Mouse (Mus musculus): Measurements from ENCODE around the gene Rasd1. TPM values are rescaled to one million over a fixed set of nuclear protein-coding genes. Genes with fewer than 3 reads are reported as not detected.

Rasd1 gene
- polyA plus RNA-seq, 1 experiment from 2014 or later, result 3.2 TPM

DNA sequence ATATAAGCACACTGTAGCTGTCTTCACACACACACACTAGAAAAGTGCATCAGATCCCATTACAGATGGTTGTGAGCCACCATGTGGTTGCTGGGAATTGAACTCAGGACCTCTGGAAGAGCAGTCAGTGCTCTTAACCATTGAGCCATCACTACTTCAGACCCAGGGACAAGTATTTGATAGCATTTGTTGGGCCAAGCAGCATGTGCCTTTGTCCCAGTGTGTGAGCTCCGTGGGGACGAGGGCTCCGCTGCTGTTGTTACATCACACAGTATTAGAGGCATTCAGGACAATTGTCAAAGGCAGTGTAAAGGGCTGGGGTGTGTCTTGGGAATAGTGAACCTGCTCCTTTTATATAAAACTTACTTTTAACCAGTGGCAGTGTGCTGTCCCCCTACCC is 27.7 kb downstream of the Rasd1 start:
- no peak overlapping the region for H3K4me2 ChIP-seq (replicated peaks)
- no peak for ATAC-seq (ENCODE audit: insufficient number of reproducible peaks, insufficient read depth, low FRiP score, low TSS enrichment)
- 81% methylated on average over 3 of the region's 3 CpGs for WGBS

DNA sequence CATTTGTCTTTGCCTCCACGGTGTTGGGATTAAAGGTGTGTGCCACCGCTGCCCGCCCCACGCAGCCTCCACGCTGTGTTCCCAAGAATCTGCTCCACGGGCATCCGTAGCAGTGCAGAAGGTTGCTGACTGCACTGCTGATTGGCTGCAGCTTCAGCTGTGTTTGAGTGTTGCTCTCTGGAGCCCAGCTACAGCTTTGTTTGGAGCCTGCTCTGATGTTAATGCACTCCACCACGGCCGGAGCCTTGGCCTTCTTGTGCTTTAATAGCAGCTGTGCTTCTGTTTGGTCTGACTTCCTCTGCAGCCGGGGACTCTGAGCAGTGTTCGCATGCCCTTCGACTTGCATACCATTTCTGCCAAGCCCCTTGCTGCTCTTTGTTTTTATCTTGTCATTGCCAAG is 30.8 kb downstream of the Rasd1 start:
- H3K27me3 ChIP-seq, result 0 out of 2 replicates have a peak, but pooled peaks cover 3% of the 10 kb centered on the region
- no peak overlapping the region for H3K9ac ChIP-seq
- H3K36me3 ChIP-seq, result no peaks in the 10 kb centered on the region
- no peaks in the 10 kb centered on the region for H3K9me3 ChIP-seq
- H3K4me1 ChIP-seq, result no peaks in the 10 kb centered on the region; the same call in 1 of the 2 replicates
- WGBS, result 51% methylated on average over 12 of the region's 12 CpGs
- no peak overlapping the region for H3K4me2 ChIP-seq (replicated peaks)
- no peak for ATAC-seq (ENCODE audit: insufficient number of reproducible peaks, insufficient read depth, low FRiP score, low TSS enrichment)
- no peak overlapping the region for H3K4me3 ChIP-seq
- 0 out of 2 replicates have a peak overlapping the region, but pooled peaks have one; percentile 23 for H3K27ac ChIP-seq

More for the DNA sequence above, 27.7 kb downstream of the Rasd1 start:
- Histone ChIP-seq H3K4me3 (no peak overlapping the region), H3K36me3 (no peaks in the 10 kb centered on the region), H3K27ac (no peak overlapping the region), H3K4me1 (no peaks in the 10 kb centered on the region; the same call in 1 of the 2 replicates), H3K9me3 (0 out of 2 replicates have a peak, but pooled peaks cover 3% of the 10 kb centered on the region), H3K9ac (no peak overlapping the region), H3K27me3 (0 out of 2 replicates have a peak, but pooled peaks cover 6% of the 10 kb centered on the region)

DNA sequence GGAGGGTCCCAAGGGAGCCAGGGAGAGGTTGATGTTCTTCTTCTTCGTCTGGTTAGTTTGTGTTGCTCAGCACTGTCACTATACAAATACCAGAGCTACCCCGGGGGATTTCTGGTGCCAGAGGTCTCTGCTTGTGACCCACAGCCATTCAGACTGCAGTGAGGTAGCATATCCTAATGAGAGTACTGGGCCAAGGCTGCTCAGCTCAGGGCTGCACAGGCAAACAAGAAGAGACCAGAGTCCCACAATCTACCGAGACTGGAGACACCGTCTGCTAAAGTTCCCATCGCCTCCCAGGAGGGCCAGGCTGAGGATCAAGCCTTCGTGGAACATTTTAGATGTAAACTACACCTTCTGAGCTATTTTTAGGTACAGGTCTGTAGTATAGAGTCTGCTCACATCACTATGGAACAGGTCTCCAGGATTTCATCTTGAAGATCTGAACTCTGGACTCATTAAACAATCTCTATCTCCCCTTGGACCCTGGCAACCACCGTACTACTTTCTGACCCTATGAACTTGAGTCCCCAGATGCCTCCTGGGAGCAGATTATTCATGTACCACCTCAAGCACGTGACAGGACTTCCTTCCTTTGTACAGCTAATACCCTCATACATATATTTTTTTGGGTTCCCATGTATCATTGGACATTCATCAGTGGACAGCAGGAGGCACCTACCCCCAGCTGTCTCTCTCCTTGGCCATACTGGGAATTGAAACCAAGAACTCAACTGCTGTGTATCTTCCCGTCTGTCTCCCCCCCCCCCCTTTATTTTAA is 32.0 kb downstream of the Rasd1 start:
- no peak overlapping the region for H3K4me2 ChIP-seq (replicated peaks)
- no peaks in the 10 kb centered on the region for H3K36me3 ChIP-seq
- H3K27ac ChIP-seq, result no peak overlapping the region
- no peaks in the 10 kb centered on the region for H3K27me3 ChIP-seq
- H3K9ac ChIP-seq, result no peak overlapping the region
- WGBS, result 64% methylated on average over 9 of the region's 9 CpGs
- no peaks in the 10 kb centered on the region for H3K9me3 ChIP-seq
- no peak for ATAC-seq (ENCODE audit: insufficient number of reproducible peaks, insufficient read depth, low FRiP score, low TSS enrichment)
- H3K4me3 ChIP-seq, result no peak overlapping the region
- no peaks in the 10 kb centered on the region; the same call in 1 of the 2 replicates for H3K4me1 ChIP-seq

DNA sequence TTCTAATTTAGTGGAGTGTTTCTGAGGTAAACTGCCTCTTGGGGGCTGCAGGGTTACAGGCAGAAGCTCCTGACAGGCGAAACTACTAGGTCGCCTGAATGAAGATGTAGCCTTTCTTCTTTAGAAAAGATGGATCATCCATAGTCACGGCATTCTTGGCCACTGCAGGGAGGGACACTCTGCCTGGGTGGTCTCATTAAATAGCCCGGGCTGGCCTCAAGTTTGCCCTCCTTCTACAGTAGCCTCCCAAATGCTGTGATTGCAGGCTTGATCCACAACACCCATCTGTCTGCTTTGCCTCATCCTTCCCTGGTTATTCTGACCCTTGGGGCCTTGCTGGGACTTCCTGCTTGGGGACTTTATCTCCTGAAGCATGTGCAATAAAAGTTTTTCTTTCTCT is 34.7 kb downstream of the Rasd1 start:
- WGBS, result 62% methylated on average over 4 of the region's 4 CpGs
- no peak for ATAC-seq (ENCODE audit: insufficient number of reproducible peaks, insufficient read depth, low FRiP score, low TSS enrichment)
- H3K27me3 ChIP-seq, result no peaks in the 10 kb centered on the region

DNA sequence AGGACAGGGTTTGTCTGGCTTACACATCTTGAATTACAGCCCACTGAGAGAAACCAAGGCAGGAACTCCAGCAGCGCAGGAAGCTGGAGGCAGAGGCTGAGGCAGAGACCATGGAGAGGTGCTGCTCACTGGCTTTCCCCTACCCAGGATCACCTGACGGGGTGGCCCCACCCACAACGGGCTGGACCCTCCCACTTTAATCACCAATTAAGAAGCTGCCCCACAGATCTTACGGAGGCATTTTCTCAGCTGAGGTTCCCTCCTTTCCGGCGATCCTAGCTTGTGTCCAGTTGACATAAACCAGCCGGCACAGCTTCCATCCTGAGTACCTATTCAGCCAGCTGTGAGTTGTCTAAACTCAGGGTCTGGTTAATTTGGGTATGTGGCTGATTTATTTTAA is 43.5 kb downstream of the Rasd1 start:
- no peaks in the 10 kb centered on the region for H3K4me1 ChIP-seq
- H3K4me3 ChIP-seq, result no peak overlapping the region
- no peaks in the 10 kb centered on the region for H3K9me3 ChIP-seq
- no peak overlapping the region for H3K9ac ChIP-seq
- H3K36me3 ChIP-seq, result no peaks in the 10 kb centered on the region
- H3K27ac ChIP-seq, result no peak overlapping the region
- 16% methylated on average over 7 of the region's 7 CpGs for WGBS
- no peak for ATAC-seq (ENCODE audit: insufficient number of reproducible peaks, insufficient read depth, low FRiP score, low TSS enrichment)
- no peaks in the 10 kb centered on the region; the same call in 1 of the 2 replicates for H3K27me3 ChIP-seq
- H3K4me2 ChIP-seq (replicated peaks), result no peak overlapping the region; the same call in 1 of the 2 replicates

More for the DNA sequence above, 34.7 kb downstream of the Rasd1 start:
- H3K4me1 ChIP-seq, result no peaks in the 10 kb centered on the region; the same call in 1 of the 2 replicates
- no peaks in the 10 kb centered on the region for H3K9me3 ChIP-seq
- H3K9ac ChIP-seq, result no peak overlapping the region
- no peak overlapping the region for H3K4me2 ChIP-seq (replicated peaks)
- no peaks in the 10 kb centered on the region for H3K36me3 ChIP-seq
- no peak overlapping the region for H3K27ac ChIP-seq
- H3K4me3 ChIP-seq, result no peak overlapping the region

DNA sequence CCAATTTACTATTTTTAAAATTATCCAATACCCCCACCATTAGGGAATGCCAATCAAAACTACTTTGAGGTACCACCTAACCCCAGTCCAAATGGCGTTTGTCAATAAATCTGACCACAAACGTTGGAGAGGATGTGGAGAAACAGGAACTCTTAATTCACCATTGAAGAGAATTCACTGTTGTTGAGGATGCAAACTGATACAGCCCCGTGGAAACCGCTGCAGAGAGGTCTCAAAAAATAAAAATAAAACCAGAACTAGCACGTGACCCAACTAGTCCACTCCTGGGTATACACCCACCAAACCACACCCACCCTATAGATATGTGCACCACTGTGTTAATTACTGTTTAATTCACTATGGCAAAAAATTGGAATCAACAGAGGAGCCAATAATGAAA is 44.4 kb downstream of the Rasd1 start:
- no peak for ATAC-seq (ENCODE audit: insufficient number of reproducible peaks, insufficient read depth, low FRiP score, low TSS enrichment)
- no peak overlapping the region for H3K9ac ChIP-seq
- no peaks in the 10 kb centered on the region; the same call in 1 of the 2 replicates for H3K27me3 ChIP-seq
- 68% methylated on average over 5 of the region's 5 CpGs for WGBS
- no peak overlapping the region for H3K4me2 ChIP-seq (replicated peaks)
- no peaks in the 10 kb centered on the region for H3K4me1 ChIP-seq
- H3K36me3 ChIP-seq, result no peaks in the 10 kb centered on the region
- H3K9me3 ChIP-seq, result no peaks in the 10 kb centered on the region
- H3K27ac ChIP-seq, result no peak overlapping the region
- H3K4me3 ChIP-seq, result no peak overlapping the region

DNA sequence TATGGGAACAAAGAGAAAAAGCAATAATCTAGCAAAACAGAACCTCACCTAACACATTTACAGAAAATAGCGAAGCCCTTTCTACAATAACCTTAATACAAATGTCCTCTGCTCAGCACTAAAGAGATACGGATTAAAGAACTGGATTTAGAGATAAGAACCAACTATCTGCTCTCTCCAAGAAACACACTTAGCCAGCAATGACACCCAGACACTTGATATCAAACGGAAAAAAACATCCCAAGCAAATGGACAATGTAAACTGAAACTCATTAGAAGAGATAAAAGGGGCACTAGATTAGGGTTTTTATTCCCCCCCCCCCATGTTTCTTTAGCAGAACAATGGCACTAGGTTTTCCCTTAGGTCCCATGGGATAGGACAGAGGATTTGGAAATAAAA is 45.3 kb downstream of the Rasd1 start:
- H3K36me3 ChIP-seq, result no peaks in the 10 kb centered on the region
- H3K9me3 ChIP-seq, result no peaks in the 10 kb centered on the region
- no peak overlapping the region for H3K27ac ChIP-seq
- no peak for ATAC-seq (ENCODE audit: insufficient number of reproducible peaks, insufficient read depth, low FRiP score, low TSS enrichment)
- H3K4me3 ChIP-seq, result no peak overlapping the region
- no peak overlapping the region for H3K4me2 ChIP-seq (replicated peaks)
- H3K9ac ChIP-seq, result no peak overlapping the region
- H3K27me3 ChIP-seq, result no peaks in the 10 kb centered on the region; the same call in 1 of the 2 replicates
- 69% methylated on average over 3 of the region's 3 CpGs for WGBS
- no peaks in the 10 kb centered on the region for H3K4me1 ChIP-seq

DNA sequence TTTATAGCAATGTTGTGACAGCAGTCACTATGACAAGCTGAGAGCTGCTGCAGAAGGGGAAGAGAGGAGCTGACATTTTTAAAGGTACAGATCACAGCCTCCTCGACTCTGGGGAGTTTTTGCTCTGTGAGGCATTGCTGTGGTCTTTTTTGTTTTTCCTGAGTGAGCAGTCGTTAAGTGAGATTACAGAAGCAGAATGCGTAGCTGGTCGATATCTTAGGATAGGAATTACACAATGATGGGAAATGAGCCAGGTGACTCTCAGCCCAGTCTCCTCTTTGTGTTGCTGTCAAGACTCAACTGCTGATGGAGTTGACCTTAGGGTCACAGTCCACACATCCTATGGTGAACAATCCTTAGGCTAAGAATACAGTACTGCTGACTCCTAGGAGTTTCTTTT is 46.7 kb downstream of the Rasd1 start:
- no peak for ATAC-seq (ENCODE audit: insufficient number of reproducible peaks, insufficient read depth, low FRiP score, low TSS enrichment)
- H3K4me2 ChIP-seq (replicated peaks), result no peak overlapping the region
- no peak overlapping the region for H3K9ac ChIP-seq
- no peaks in the 10 kb centered on the region for H3K36me3 ChIP-seq
- no peak overlapping the region for H3K4me3 ChIP-seq
- H3K27ac ChIP-seq, result no peak overlapping the region
- H3K27me3 ChIP-seq, result no peaks in the 10 kb centered on the region; the same call in 1 of the 2 replicates
- no peaks in the 10 kb centered on the region for H3K9me3 ChIP-seq
- no peaks in the 10 kb centered on the region for H3K4me1 ChIP-seq
- 50% methylated on average over 4 of the region's 4 CpGs for WGBS

DNA sequence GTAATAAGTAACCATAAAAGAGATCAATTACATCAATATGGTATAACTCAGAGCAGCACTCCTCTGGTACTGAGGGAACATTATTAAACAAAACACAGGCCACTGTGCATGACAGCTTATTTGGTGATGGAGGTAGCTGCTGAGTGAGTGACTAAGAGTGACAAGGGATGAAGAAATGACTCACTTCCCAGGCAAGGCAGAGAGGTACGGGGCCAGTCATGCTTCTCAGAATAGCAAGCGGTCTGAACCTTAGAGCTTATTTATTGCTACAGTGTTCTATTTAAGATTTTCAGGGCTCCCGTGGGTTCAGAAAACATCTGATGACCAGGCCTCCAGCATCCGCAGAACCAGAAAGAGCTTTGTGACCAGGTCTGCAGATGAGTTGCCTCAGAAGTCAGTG is 51.0 kb downstream of the Rasd1 start:
- Histone ChIP-seq H3K4me1 (no peaks in the 10 kb centered on the region), H3K36me3 (no peaks in the 10 kb centered on the region), H3K27ac (no peak overlapping the region), H3K4me2 (replicated peaks) (no peak overlapping the region), H3K4me3 (no peak overlapping the region), H3K9ac (no peak overlapping the region), H3K27me3 (no peaks in the 10 kb centered on the region), H3K9me3 (no peaks in the 10 kb centered on the region)
- no peak for ATAC-seq (ENCODE audit: insufficient number of reproducible peaks, insufficient read depth, low FRiP score, low TSS enrichment)
- 80% methylated on average over 4 of the region's 4 CpGs for WGBS

Other genes with a start within 250 kb of the Rasd1 start
- 3.2 and 4.0 TPM in 2 replicates for gene Pld6, start 177.3 kb downstream of the Rasd1 start, polyA plus RNA-seq (2016; fragmentation: Nextera tagmentation; extraction: Ambion mirVana)
- gene Flcn, start 154.9 kb downstream of the Rasd1 start, polyA plus RNA-seq (2016; fragmentation: Nextera tagmentation; extraction: Ambion mirVana), result 37.0 and 39.2 TPM in 2 replicates
- gene Nt5m, start 125.5 kb downstream of the Rasd1 start, polyA plus RNA-seq (2016; fragmentation: Nextera tagmentation; extraction: Ambion mirVana), result 42.9 and 43.0 TPM in 2 replicates
- gene Cops3, start 125.1 kb downstream of the Rasd1 start, polyA plus RNA-seq (2016; fragmentation: Nextera tagmentation; extraction: Ambion mirVana), result 200 and 218 TPM in 2 replicates
- gene Med9, start 16.7 kb downstream of the Rasd1 start, polyA plus RNA-seq (2016; fragmentation: Nextera tagmentation; extraction: Ambion mirVana), result 36.7 and 38.9 TPM in 2 replicates
- gene Pemt, start 81.5 kb upstream of the Rasd1 start, polyA plus RNA-seq (2016; fragmentation: Nextera tagmentation; extraction: Ambion mirVana), result 4.0 and 4.8 TPM in 2 replicates
- 35.6 and 36.4 TPM in 2 replicates for gene Rai1, start 140.1 kb upstream of the Rasd1 start, polyA plus RNA-seq (2016; fragmentation: Nextera tagmentation; extraction: Ambion mirVana)